Mouse (Mus musculus) Patski (cell line): ENCODE data around the gene Npy4r. TPM values are rescaled to one million over a fixed set of nuclear protein-coding genes. Genes with fewer than 3 reads are reported as not detected.

Source experiments
- ATAC-seq: fragments of 100-300 bp; one replicate; pipeline ENCODE4 v1.8.0; 2021
- CTCF ChIA-PET: fragments of 350-600 bp; sonication (Branson Sonifier 250); formaldehyde crosslinking; loops from one replicate; lab custom pipeline; 2022; ENCODE audit warnings: inconsistent platforms; lab: Charles Lee
- POLR2A ChIA-PET: fragments of 350-600 bp; sonication (Branson Sonifier 250); formaldehyde crosslinking; loops from one replicate; lab custom pipeline; 2022; ENCODE audit warnings: antibody characterized with exemption, inconsistent platforms; lab: Charles Lee
- DNase-seq: peaks from one replicate; pipeline ENCODE4 v3.0.0-alpha.2; 2011; ENCODE audit warnings: low read depth, low spot score
- H3K27me3 ChIP-seq: fragments of 371-371 bp; one replicate; pipeline ENCODE4 v1.5.1; 2021
- CTCF ChIP-seq: fragments of 100-300 bp; IDR thresholded peaks from one replicate; pipeline ENCODE4 v1.5.1; 2021
- in situ Hi-C: fragments of 300-500 bp; cut with MboI; formaldehyde crosslinking; loops from 3 replicates; pipeline ENCODE4 v1.11.1; 2018; ENCODE audit warnings: low pct_unique_long_range_greater_than_20kb, mixed read lengths
- polyA plus RNA-seq: library from polyadenylated mRNA; unstranded; gene quantifications from one replicate; pipeline ENCODE4 v1.2.3, GENCODE M21; 2021

The Npy4r gene
- 0.08 TPM for polyA plus RNA-seq

DNA sequence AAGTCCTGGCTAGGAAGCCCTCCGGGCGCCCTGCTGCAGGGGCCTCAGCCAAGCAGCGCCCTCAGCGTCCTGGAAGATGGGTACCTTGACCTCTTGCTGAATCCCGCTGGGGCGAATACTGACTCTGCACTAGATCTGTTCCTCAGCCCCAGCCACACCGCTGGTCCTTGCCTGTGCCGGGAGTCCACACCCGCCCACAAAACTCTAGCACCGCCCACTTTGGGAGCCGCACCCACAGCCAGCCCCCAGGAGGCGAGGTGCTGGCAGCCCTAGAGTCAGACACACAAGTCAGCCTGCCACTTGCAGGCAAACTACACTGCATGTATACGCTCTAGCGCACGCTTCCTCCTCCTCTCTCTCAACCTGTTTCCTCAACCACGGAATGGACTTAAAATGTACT lies at the start of gene Npy4r:
Gene Npy4r (minus strand): TSS at position 148 of the 400 bp plus-strand sequence.
- DNase-seq = no peak
- no peak for ATAC-seq
- ChIA-PET CTCF (no interaction called here), POLR2A (no interaction called here)
- no peak for TF ChIP-seq CTCF
- H3K27me3 ChIP-seq = peaks cover 2% of the 10 kb centered on the region
- in situ Hi-C loops = no loop called here

DNA sequence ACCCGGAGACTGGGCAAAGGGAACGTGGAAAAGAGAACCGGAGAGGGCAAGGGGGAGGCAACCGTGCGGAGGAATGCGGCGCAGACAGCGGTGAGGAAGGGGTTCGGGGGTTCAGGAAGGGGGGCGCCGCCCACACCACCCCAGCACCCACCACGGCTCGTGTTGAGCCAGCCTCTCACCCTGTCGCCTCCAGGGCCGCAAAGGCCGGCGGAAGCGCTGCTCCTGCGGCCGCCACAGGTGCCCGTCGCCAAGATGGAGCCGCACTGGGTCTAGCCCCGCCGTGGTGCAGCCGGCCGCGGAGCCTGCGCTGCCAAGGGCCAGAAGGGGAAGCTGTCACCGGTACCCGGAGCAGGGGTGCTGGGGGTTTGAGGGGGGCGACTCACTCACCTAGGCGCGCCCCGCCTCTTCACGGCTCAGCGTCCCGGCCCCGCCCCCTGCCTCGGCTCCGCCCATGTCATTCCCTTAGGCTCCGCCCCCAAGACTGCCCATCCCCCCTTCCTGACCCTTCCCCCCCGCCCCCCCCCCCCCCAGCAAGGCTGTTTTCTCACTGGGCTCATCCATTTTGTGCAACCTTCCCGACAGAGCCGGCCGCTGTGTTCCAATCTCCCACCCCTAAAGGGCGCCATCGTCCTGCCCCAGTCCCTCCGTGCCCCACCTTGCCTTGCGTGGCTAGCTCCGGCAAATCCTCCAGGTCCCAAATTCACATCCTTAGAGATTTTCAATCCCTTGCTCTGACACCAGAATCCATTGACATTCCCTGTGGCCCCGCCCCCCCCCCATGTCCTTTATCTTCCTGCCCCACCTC lies 49.1 kb upstream of the Npy4r start, which contains the start of gene Gprin2:
Gene Gprin2 (minus strand): TSS at position 423 of the 805 bp plus-strand sequence.
- peak; percentile 22 for ATAC-seq
- TF ChIP-seq CTCF = no peak
- no peak for DNase-seq
- in situ Hi-C loops = no loop called here
- ChIA-PET CTCF (no interaction called here), POLR2A (no interaction called here)
- peaks cover 12% of the 10 kb centered on the region for H3K27me3 ChIP-seq

DNA sequence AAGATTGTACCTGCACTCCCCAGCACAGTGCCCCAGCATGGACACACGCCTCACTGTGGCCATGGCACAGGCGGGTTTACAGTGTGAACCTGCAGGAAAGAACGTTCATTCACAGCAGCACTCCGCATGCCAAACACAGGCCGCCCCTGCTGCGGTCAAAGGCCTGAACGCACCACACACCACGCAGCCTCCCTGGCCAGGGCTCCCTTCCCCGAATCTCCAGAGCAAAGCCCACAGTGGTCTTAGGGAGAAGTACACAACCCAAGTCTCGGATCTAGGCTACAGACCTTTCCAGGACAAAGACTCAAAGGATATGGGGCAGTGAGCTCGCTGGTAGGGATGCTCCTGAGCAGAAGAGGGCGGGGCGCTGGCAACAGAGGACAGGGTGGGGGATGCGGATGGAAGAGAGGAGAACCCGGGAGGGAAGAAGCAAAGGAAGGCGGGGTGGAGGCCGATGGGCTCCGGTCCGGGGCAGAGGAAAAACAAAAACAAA lies 48.5 kb upstream of the Npy4r start:
- ATAC-seq (peak; percentile 33), DNase-seq (no peak)
- in situ Hi-C loops = no loop called here
- TF ChIP-seq CTCF = no peak
- ChIA-PET CTCF (no interaction called here), POLR2A (no interaction called here)
- peaks cover 12% of the 10 kb centered on the region for H3K27me3 ChIP-seq

DNA sequence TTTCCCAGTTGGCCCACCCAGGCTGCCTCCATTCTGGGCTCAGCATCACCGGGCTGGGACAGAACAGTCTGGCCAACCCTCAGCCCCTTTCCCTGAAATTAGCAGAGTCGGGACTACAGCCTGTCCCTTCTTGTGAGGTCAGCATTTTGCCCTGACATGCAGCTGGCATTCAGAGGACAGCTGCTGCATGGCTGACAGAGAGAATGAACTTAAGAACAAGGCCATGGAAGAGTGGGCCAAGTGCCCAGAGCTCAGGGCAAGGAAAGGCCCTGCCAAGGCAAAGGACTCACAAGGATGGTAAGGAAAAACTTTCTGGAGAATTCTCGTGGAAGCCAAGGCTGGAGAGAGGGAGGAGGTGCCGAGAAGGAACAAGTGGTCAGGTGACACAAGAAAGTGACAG lies 44.4 kb upstream of the Npy4r start:
- ChIA-PET POLR2A (no interaction called here), CTCF (no interaction called here)
- H3K27me3 ChIP-seq = peaks cover 7% of the 10 kb centered on the region
- ATAC-seq = no peak
- no peak for DNase-seq
- in situ Hi-C loops = no loop called here
- no peak for TF ChIP-seq CTCF

DNA sequence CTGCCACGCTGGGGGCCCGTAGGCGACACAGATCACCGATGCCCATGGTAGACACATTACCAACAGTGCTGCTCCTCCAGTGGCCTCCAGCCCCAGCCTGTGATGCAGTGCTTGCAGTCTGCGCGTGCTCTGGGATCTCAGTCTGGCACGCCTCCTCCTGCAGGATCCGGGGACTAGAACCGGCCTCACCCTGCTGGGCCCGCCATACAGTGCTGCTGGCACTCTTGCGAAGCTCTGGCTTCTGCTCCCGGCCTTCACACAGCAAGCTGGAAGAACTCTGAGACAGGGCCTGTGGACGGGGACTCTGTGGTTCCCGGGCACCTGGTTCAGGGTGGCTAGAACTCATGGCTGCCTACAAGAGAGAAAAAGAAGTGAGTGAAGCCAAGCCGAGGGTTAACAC lies 43.2 kb upstream of the Npy4r start:
- in situ Hi-C loops = no loop called here
- DNase-seq (no peak), ATAC-seq (no peak)
- H3K27me3 ChIP-seq = peaks cover 4% of the 10 kb centered on the region
- CTCF ChIA-PET = no interaction called here
- no peak for TF ChIP-seq CTCF
- POLR2A ChIA-PET = no interaction called here

DNA sequence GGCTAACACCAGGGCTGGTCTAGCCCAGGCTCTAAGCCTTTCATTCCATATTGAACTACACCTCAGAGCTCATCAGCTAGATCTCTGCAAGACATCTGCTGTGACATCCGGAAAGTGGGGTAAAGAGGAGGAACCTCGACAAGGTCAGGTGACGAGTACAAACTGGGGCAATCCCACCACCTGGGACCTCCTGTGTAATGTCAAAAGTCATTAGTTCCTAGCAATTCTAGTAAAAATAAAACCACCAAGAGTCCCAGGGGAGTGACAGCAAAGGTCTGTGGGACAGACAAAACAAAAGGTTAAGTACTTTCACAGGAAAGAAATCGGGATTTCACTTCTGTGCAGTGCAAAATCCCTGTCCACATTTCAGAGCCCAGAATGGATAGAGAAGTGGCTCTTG lies 41.6 kb upstream of the Npy4r start:
- POLR2A ChIA-PET = no interaction called here
- in situ Hi-C loops = no loop called here
- DNase-seq (no peak), ATAC-seq (no peak)
- TF ChIP-seq CTCF = no peak
- peaks cover 4% of the 10 kb centered on the region for H3K27me3 ChIP-seq
- CTCF ChIA-PET = no interaction called here

DNA sequence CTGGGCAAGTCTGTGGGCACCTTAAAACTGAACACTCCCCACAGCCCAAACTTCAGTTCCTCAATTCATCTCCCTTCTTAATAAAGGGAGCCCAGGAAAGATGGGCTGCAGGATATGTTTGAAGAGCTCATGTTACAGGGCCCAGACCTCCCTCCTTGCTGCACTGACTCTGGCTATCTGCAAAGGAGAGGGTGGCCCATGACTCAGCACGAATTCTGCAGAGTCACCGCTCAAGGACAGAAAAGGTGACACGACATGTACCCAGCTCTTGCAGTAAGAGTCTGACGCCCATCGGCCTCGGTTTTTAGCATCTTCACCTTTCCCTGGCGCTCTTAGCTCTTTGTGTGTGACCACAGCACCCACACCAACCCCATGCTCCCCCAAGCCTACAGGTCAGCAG lies 38.1 kb upstream of the Npy4r start:
- H3K27me3 ChIP-seq = peaks cover 4% of the 10 kb centered on the region
- no peak for DNase-seq
- CTCF ChIA-PET = interaction anchor here (1.5 to 1.8 kb wide), 2 partner anchors 56 to 173 kb away, joined by 3 read pairs; no protein-coding TSS in a partner anchor
- POLR2A ChIA-PET = no interaction called here
- ATAC-seq = no peak
- TF ChIP-seq CTCF = no peak
- in situ Hi-C loops = no loop called here

DNA sequence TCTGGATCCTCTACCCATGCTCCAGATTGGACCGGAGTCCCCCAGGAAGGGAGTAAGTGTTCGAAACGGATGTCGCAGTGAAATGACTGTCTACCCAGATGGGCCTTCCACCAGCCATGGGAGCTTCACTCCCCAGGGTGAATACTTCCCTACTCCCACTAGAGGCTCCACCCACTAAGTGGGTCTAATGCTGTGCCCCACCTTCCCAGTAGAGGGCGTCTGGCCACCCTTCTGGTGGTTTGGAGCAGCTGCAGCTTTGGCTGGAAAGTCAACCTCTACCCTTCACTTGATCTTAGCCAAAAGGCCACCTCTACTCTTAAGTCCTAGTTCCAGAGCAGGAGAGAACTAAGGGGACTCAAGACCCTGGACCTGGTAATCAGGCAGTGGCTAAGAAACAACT lies 36.3 kb upstream of the Npy4r start:
- ChIA-PET CTCF (interaction anchor here (1.4 kb wide), 1 partner anchor 18 kb away, joined by 4 read pairs; no protein-coding TSS in a partner anchor), POLR2A (no interaction called here)
- in situ Hi-C loops = no loop called here
- no peak for DNase-seq
- ATAC-seq = no peak
- TF ChIP-seq CTCF = no peak
- no peaks in the 10 kb centered on the region for H3K27me3 ChIP-seq

DNA sequence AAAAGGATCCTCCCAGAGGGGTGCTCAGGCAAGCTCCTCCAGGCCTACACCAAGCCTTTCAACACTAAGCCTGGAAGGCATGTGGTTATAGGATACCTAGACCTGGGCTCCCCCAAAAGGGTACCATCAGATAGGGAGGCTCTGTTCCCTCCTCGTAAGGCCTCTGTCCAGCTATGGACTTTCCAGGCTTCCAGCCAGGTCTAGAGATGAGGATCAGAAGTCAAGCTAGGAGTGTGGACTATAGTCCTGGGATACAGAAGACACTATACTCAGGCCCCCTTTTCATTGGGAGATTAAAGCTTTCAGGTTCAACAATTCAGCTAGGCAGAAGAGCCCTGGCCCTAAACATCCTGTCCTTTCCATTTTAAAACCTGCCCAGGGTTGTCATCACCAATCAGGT lies 30.8 kb upstream of the Npy4r start:
- H3K27me3 ChIP-seq = no peaks in the 10 kb centered on the region
- ChIA-PET CTCF (interaction anchor here (1.3 kb wide), 1 partner anchor 28 kb away, joined by 3 read pairs; no protein-coding TSS in a partner anchor), POLR2A (no interaction called here)
- TF ChIP-seq CTCF = no peak
- in situ Hi-C loops = no loop called here
- no peak for ATAC-seq
- DNase-seq = no peak

DNA sequence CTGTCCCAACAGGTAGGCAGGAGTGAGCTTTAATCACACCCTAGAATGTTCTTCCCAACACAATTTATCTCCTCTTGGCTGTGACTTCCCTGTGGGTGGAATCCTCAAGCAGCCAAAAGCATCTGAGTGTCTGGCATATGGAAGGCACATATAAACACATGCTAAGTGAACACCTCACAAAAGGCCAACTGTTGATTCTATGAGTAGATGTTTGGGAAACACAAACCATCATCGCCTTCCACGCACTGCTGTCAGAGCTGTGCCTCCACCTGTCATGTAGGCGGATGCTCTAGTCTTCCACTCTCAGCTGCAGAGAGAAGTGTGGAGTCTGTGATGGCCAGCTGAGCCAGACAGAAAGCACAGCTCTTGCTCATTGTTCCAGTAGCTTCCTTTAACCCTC lies 27.1 kb upstream of the Npy4r start:
- peaks cover 8% of the 10 kb centered on the region for H3K27me3 ChIP-seq
- no peak for TF ChIP-seq CTCF

DNA sequence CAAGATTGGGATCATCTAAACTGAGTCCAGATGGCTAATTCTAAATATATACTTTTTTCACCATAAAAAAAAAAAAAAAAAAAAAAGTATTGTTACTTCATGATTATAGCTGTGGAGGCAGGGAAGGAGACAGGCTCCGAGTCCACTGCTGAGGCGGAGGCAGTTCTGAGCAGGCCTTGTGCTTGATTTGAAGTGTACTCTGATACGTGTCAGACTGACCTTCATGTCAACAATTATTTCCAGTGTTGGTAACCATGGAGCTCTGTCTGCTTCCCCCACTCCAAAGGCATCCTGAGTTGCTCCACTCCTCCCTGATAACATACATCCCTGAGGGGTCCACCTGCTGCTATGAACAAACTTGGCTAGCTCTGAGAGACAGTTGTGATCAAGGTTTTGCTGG lies 18.8 kb upstream of the Npy4r start:
- no peak for DNase-seq
- no peak for TF ChIP-seq CTCF
- ATAC-seq = no peak
- POLR2A ChIA-PET = no interaction called here
- H3K27me3 ChIP-seq = peaks cover 3% of the 10 kb centered on the region
- in situ Hi-C loops = no loop called here
- CTCF ChIA-PET = no interaction called here

More for the DNA sequence above, 27.1 kb upstream of the Npy4r start:
- CTCF ChIA-PET = no interaction called here
- DNase-seq (no peak), ATAC-seq (no peak)
- POLR2A ChIA-PET = no interaction called here
- in situ Hi-C loops = no loop called here
